Mouse (Mus musculus) intestine, postnatal 0 days (tissue): Measurements from ENCODE around the gene Oaf. TPM values are rescaled to one million over a fixed set of nuclear protein-coding genes. Genes with fewer than 3 reads are reported as not detected.
A peak's percentile ranks its signal among the peaks of the same experiment; 100 is the strongest.

Experiments used
- ATAC-seq: fragments of 200-750 bp; cut with Nextera tagmentation; 2 replicates; pipeline ENCODE4 v1.8.0; 2017; ENCODE audit warnings: mild to moderate bottlenecking, moderate TSS enrichment, moderate library complexity
- H3K27ac ChIP-seq: fragments of 300-500 bp; sonication (generic); 2 replicates; pipeline ENCODE4 v1.5.1; 2014; ENCODE audit warnings: mild to moderate bottlenecking, low read depth, low read length, moderate library complexity
- H3K27me3 ChIP-seq: fragments of 300-500 bp; sonication (generic); replicated peaks from 2 replicates; pipeline ENCODE4 v1.6.1; 2014; ENCODE audit warnings: low read length, mixed read lengths; ENCODE audit not compliant: control insufficient read depth, insufficient read depth
- H3K36me3 ChIP-seq: fragments of 300-500 bp; sonication (generic); 2 replicates; pipeline ENCODE4 v1.6.1; 2014; ENCODE audit warnings: mild to moderate bottlenecking, moderate library complexity; ENCODE audit not compliant: control insufficient read depth, insufficient read depth
- H3K4me1 ChIP-seq: fragments of 300-500 bp; sonication (generic); replicated peaks from 2 replicates; pipeline ENCODE4 v1.6.1; 2014; ENCODE audit warnings: antibody characterized with exemption, low read length, mixed read lengths; ENCODE audit not compliant: control insufficient read depth, insufficient read depth
- H3K4me2 ChIP-seq: fragments of 300-500 bp; sonication (generic); replicated peaks from 2 replicates; pipeline ENCODE4 v1.6.1; 2014; ENCODE audit warnings: low read depth, mild to moderate bottlenecking, moderate library complexity
- H3K4me3 ChIP-seq: fragments of 300-500 bp; sonication (generic); 2 replicates; pipeline ENCODE4 v1.5.1; 2014; ENCODE audit warnings: low read depth, low read length
- H3K9ac ChIP-seq: fragments of 300-500 bp; sonication (generic); 2 replicates; pipeline ENCODE4 v1.6.1; 2014; ENCODE audit warnings: mild to moderate bottlenecking, low read depth, low read length
- H3K9me3 ChIP-seq: fragments of 300-500 bp; sonication (generic); 2 replicates; pipeline ENCODE4 v1.6.1; 2016; ENCODE audit warnings: mixed run types; ENCODE audit not compliant: control insufficient read depth
- CTCF ChIP-seq: sonication (generic); IDR thresholded peaks from 2 replicates; pipeline ENCODE4 v1.5.1; 2016; ENCODE audit warnings: low read depth, mild to moderate bottlenecking, control low read depth, antibody characterized with exemption, moderate library complexity
- WGBS: fragments of 180-500 bp; shearing (Covaris S2); extraction: QIAGEN DNeasy Blood & Tissue Kit; methylation state at CpG from one replicate; pipeline ENCODE4 v1.1.7; 2014; 5-methylcytosine and 5-hydroxymethylcytosine counted together
- polyA plus RNA-seq: library from polyadenylated mRNA; unstranded; fragments of >200 nt; fragmentation: Nextera tagmentation; extraction: Ambion mirVana; gene quantifications from 2 replicates; pipeline ENCODE4 v1.2.1, GENCODE M21; 2015

Oaf gene
- polyA plus RNA-seq, 1 experiment from 2014 or later, result 39.7 TPM

DNA sequence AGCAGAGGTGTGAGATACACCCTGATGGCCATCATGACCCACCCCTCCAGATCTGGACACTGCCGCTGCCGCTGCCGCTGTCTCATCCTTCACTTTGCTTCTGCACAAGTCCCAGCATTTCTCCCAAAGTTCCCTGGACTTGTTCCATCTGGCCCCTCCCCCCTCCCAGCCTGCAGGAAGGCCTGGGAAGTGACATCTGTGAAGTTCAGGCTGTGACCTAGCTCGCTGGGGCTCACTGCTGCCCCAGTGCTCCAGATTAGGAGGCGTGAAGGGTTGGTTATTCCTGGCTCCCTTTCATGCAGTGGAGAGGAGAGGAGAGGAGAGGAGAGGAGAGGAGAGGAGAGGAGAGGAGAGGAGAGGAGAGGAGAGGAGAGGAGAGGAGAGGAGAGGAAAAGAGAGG is 60.1 kb downstream of the Oaf start:
- ATAC-seq, result no peak
- Histone ChIP-seq H3K4me1 (0 out of 2 replicates have a peak, but pooled peaks cover 3% of the 10 kb centered on the region), H3K9me3 (no peaks in the 10 kb centered on the region), H3K9ac (no peak overlapping the region), H3K4me3 (no peak overlapping the region), H3K36me3 (no peaks in the 10 kb centered on the region), H3K27ac (no peak overlapping the region), H3K4me2 (no peak overlapping the region), H3K27me3 (no peaks in the 10 kb centered on the region)
- WGBS, result 62% methylated on average over 5 of the region's 5 CpGs
- no peak for TF ChIP-seq CTCF

DNA sequence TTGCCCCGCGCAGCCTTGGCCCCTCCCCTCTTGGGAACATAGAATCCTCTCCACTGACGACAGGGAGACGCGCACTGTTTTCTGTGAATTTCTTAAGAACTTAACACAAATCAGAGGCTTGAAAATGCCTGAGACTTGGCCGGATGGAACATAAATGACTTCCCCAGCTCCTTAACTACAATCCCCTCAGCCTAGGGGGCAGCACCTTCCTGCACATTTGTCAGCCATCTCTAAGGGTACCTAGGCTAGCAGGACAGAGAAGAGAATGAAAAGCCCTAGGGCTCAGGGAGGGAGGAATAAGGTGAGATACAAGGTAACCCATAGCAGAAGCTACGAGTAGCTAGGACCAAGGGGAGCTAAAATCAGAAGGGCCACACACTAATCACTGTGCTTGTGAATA is 61.5 kb downstream of the Oaf start:
- no peak overlapping the region for H3K27ac ChIP-seq
- TF ChIP-seq CTCF, result peak; percentile 54
- 0 out of 2 replicates have a peak, but pooled peaks cover 3% of the 10 kb centered on the region for H3K4me1 ChIP-seq
- ATAC-seq, result no peak
- 63% methylated on average over 7 of the region's 7 CpGs for WGBS
- no peak overlapping the region for H3K9ac ChIP-seq
- no peaks in the 10 kb centered on the region for H3K36me3 ChIP-seq
- H3K27me3 ChIP-seq, result no peaks in the 10 kb centered on the region
- no peak overlapping the region for H3K4me3 ChIP-seq
- no peaks in the 10 kb centered on the region for H3K9me3 ChIP-seq
- no peak overlapping the region for H3K4me2 ChIP-seq

Other genes starting within 250 kb of the Oaf start
- 3.9 and 4.9 TPM in 2 replicates for gene Arhgef12, start 132.7 kb downstream of the Oaf start, polyA plus RNA-seq
- gene Tmem136, start 123.3 kb downstream of the Oaf start, polyA plus RNA-seq, result 1.4 and 1.6 TPM in 2 replicates
- 0.18 TPM in 2 replicates for gene Pou2f3, start 29.5 kb downstream of the Oaf start, polyA plus RNA-seq
- gene Trim29, start 70.9 kb upstream of the Oaf start, polyA plus RNA-seq, result 0.26 and 0.38 TPM in 2 replicates